Mouse (Mus musculus) bone marrow macrophage, adult 2 months (primary cell): ENCODE results near the gene Oxct2a.

Experiments used
- CTCF ChIP-seq: IDR thresholded peaks from 2 replicates; pipeline ENCODE4 v1.5.1; 2012; ENCODE audit warnings: low read depth, mild to moderate bottlenecking, low read length, moderate library complexity
- POLR2A ChIP-seq: IDR thresholded peaks from 2 replicates; pipeline ENCODE4 v1.6.1; 2012; ENCODE audit warnings: mild to moderate bottlenecking, low read depth, low read length, borderline replicate concordance

- no peak for TF ChIP-seq CTCF
- TF ChIP-seq POLR2A, result no peak
Measured at GRCm38 (mm10) chr4:123358613-123359012, 35.2 kb upstream of the Oxct2a start.
